Mouse (Mus musculus): ENCODE measurements around the gene Arhgef28.

- no peak for TF ChIP-seq POLR2A (IDR thresholded peaks at IDR 0.05; ENCODE audit: low read depth, low read length)
- TF ChIP-seq CTCF (IDR thresholded peaks at IDR 0.05; ENCODE audit: extremely low read depth, insufficient read length, insufficient replicate concordance, low read depth, low read length) = no peak
These were observed 4.8 kb downstream of the Arhgef28 start for GRCm38 (mm10) chr13:98201436-98201835.
